Mouse (Mus musculus) embryonic facial prominence, embryonic 11.5 days (tissue): ENCODE results near the gene Olfr893. TPM values are rescaled to one million over a fixed set of nuclear protein-coding genes. Genes with fewer than 3 reads are reported as not detected.
"Not testable (repeated sequence)": the region's sequence is repeated elsewhere in the genome, so short reads cannot be mapped to it uniquely, and the experiment has no call there.

Experiments
- ATAC-seq: fragments of 200-750 bp; cut with Nextera tagmentation; replicated peaks from 2 replicates; pipeline ENCODE4 v1.8.0; 2017; ENCODE audit warnings: low read depth; ENCODE audit not compliant: insufficient number of reproducible peaks, low FRiP score, low TSS enrichment
- DNase-seq: peaks from one replicate; pipeline ENCODE4 v3.0.0-alpha.2; 2015; ENCODE audit warnings: low spot score
- H3K27ac ChIP-seq: fragments of 300-500 bp; sonication (generic); replicated peaks from 2 replicates; pipeline ENCODE4 v1.5.1; 2014; ENCODE audit warnings: mild to moderate bottlenecking, low read depth, low read length, control low read depth
- H3K27me3 ChIP-seq: fragments of 300-500 bp; sonication (generic); 2 replicates; pipeline ENCODE4 v1.6.1; 2014; ENCODE audit warnings: mild to moderate bottlenecking, low read length, moderate library complexity, mixed read lengths; ENCODE audit not compliant: control insufficient read depth, insufficient read depth
- H3K36me3 ChIP-seq: fragments of 300-500 bp; sonication (generic); replicated peaks from 2 replicates; pipeline ENCODE4 v1.6.1; 2014; ENCODE audit warnings: low read depth, mild to moderate bottlenecking, low read length, moderate library complexity, mixed read lengths; ENCODE audit not compliant: control insufficient read depth, insufficient read depth
- H3K4me1 ChIP-seq: fragments of 300-500 bp; sonication (generic); 2 replicates; pipeline ENCODE4 v1.6.1; 2014; ENCODE audit warnings: low read length, mixed read lengths; ENCODE audit not compliant: control insufficient read depth, insufficient read depth
- H3K4me2 ChIP-seq: fragments of 300-500 bp; sonication (generic); 2 replicates; pipeline ENCODE4 v1.6.1; 2014; ENCODE audit warnings: low read depth, mild to moderate bottlenecking, control low read depth, low read length, moderate library complexity
- H3K4me3 ChIP-seq: fragments of 300-500 bp; sonication (generic); 2 replicates; pipeline ENCODE4 v1.5.1; 2014; ENCODE audit warnings: low read depth, low read length, control low read depth
- H3K9ac ChIP-seq: fragments of 300-500 bp; sonication (generic); replicated peaks from 2 replicates; pipeline ENCODE4 v1.6.1; 2014; ENCODE audit warnings: mild to moderate bottlenecking, control low read depth, low read length
- H3K9me3 ChIP-seq: fragments of 300-500 bp; sonication (generic); replicated peaks from 2 replicates; pipeline ENCODE4 v1.6.1; 2016; ENCODE audit warnings: mild to moderate bottlenecking, low read length, inconsistent platforms, mixed read lengths; ENCODE audit not compliant: control insufficient read depth
- WGBS: fragments of 180-500 bp; shearing (Covaris S2); extraction: QIAGEN DNeasy Blood & Tissue Kit; methylation state at CpG from one replicate; pipeline ENCODE4 v1.1.7; 2014; 5-methylcytosine and 5-hydroxymethylcytosine counted together
- polyA plus RNA-seq: library from polyadenylated mRNA; unstranded; fragments of >200 nt; fragmentation: Nextera tagmentation; extraction: Ambion mirVana; gene quantifications from 2 replicates; pipeline ENCODE4 v1.2.1, GENCODE M21; 2014

Olfr893 gene
- not detected in 2 replicates for polyA plus RNA-seq

- Histone ChIP-seq H3K4me2 (no peak within 1 kb of the TSS), H3K27ac (no peak within 1 kb of the TSS), H3K4me3 (no peak within 1 kb of the TSS), H3K36me3 (no peaks in the 10 kb centered on the region), H3K9ac (no peak within 1 kb of the TSS), H3K27me3 (no peaks in the 10 kb centered on the region), H3K9me3 (no peaks in the 10 kb centered on the region), H3K4me1 (no peaks in the 10 kb centered on the region)
- ATAC-seq (no peak), DNase-seq (no peak)
- 86% methylated on average over 3 of the region's 3 CpGs for WGBS
Observed at GRCm38 (mm10) chr9:38208065-38208464, at the start of gene Olfr893. Gene Olfr893 (plus strand): TSS chr9:38208365.

- H3K36me3 ChIP-seq, ATAC-seq, DNase-seq, H3K9ac ChIP-seq, H3K4me1 ChIP-seq, H3K27ac ChIP-seq, H3K4me3 ChIP-seq, H3K4me2 ChIP-seq, H3K27me3 ChIP-seq, H3K9me3 ChIP-seq: not testable (repeated sequence)
- 56% methylated on average over 2 of the region's 2 CpGs for WGBS
Observed at GRCm38 (mm10) chr9:38168341-38168740, 39.8 kb upstream of the Olfr893 start.

- WGBS: 78% methylated on average over 1 of the region's 1 CpGs
- ATAC-seq: no peak
- no peaks in the 10 kb centered on the region for H3K9me3 ChIP-seq
- no peak for DNase-seq
- H3K27me3 ChIP-seq: no peaks in the 10 kb centered on the region
- H3K27ac ChIP-seq: no peak within 1 kb of the TSS
- no peaks in the 10 kb centered on the region for H3K36me3 ChIP-seq
- H3K9ac ChIP-seq: no peak within 1 kb of the TSS
- no peaks in the 10 kb centered on the region for H3K4me1 ChIP-seq
- no peak within 1 kb of the TSS for H3K4me3 ChIP-seq
- H3K4me2 ChIP-seq: no peak within 1 kb of the TSS
Observed at GRCm38 (mm10) chr9:38180721-38181120, 27.4 kb upstream of the Olfr893 start, which contains the start of gene Olfr891. Gene Olfr891 (minus strand): TSS chr9:38180821.

- H3K27me3 ChIP-seq: no peaks in the 10 kb centered on the region
- H3K9ac ChIP-seq: no peak within 1 kb of the TSS
- no peak within 1 kb of the TSS for H3K4me3 ChIP-seq
- no peaks in the 10 kb centered on the region for H3K36me3 ChIP-seq
- no peaks in the 10 kb centered on the region for H3K4me1 ChIP-seq
- no peak within 1 kb of the TSS for H3K4me2 ChIP-seq
- H3K27ac ChIP-seq: no peak within 1 kb of the TSS
- no peaks in the 10 kb centered on the region for H3K9me3 ChIP-seq
- ATAC-seq: no peak
- no peak for DNase-seq
Observed at GRCm38 (mm10) chr9:38217755-38218154, 9.6 kb downstream of the Olfr893 start, which contains the start of gene Olfr894. Gene Olfr894 (plus strand): TSS chr9:38218055.

- no peak for ATAC-seq
- H3K27me3 ChIP-seq: no peaks in the 10 kb centered on the region
- no peak within 1 kb of the TSS for H3K4me2 ChIP-seq
- no peak within 1 kb of the TSS for H3K4me3 ChIP-seq
- DNase-seq: no peak
- no peak within 1 kb of the TSS for H3K27ac ChIP-seq
- H3K4me1 ChIP-seq: no peaks in the 10 kb centered on the region
- no peak within 1 kb of the TSS for H3K9ac ChIP-seq
- H3K9me3 ChIP-seq: no peaks in the 10 kb centered on the region
- no peaks in the 10 kb centered on the region for H3K36me3 ChIP-seq
Observed at GRCm38 (mm10) chr9:38252474-38252873, 44.3 kb downstream of the Olfr893 start, which contains the start of gene Olfr143. Gene Olfr143 (plus strand): TSS chr9:38252774.

Other genes with a start within 250 kb of the Olfr893 start
- not detected in 2 replicates for gene Olfr881, start 216.5 kb upstream of the Olfr893 start, polyA plus RNA-seq
- not detected in 2 replicates for gene Olfr883, start 182.6 kb upstream of the Olfr893 start, polyA plus RNA-seq
- gene Olfr884, start 161.8 kb upstream of the Olfr893 start, polyA plus RNA-seq: not detected in 2 replicates
- not detected in 2 replicates for gene Olfr885, start 147.0 kb upstream of the Olfr893 start, polyA plus RNA-seq
- not detected in 2 replicates for gene Olfr887, start 124.3 kb upstream of the Olfr893 start, polyA plus RNA-seq
- gene Olfr888, start 100.2 kb upstream of the Olfr893 start, polyA plus RNA-seq: not detected in 2 replicates
- gene Olfr889, start 93.2 kb upstream of the Olfr893 start, polyA plus RNA-seq: 0.04 and 0.13 TPM in 2 replicates
- gene Olfr890, start 65.8 kb upstream of the Olfr893 start, polyA plus RNA-seq: not detected in 2 replicates
- not detected in 2 replicates for gene Olfr891, start 27.5 kb upstream of the Olfr893 start, polyA plus RNA-seq
- gene Olfr894, start 9.7 kb downstream of the Olfr893 start, polyA plus RNA-seq: not detected in 2 replicates
- not detected in 2 replicates for gene Olfr143, start 44.4 kb downstream of the Olfr893 start, polyA plus RNA-seq
- not detected in 2 replicates for gene Olfr895, start 59.5 kb downstream of the Olfr893 start, polyA plus RNA-seq
- not detected in 2 replicates for gene Olfr896-ps1, start 82.7 kb downstream of the Olfr893 start, polyA plus RNA-seq
- gene Olfr25, start 120.7 kb downstream of the Olfr893 start, polyA plus RNA-seq: not detected in 2 replicates
- not detected in 2 replicates for gene Olfr898, start 140.0 kb downstream of the Olfr893 start, polyA plus RNA-seq
- not detected in 2 replicates for gene Olfr250, start 158.5 kb downstream of the Olfr893 start, polyA plus RNA-seq
- not detected in 2 replicates for gene Olfr251, start 168.7 kb downstream of the Olfr893 start, polyA plus RNA-seq
- gene Olfr147, start 193.3 kb downstream of the Olfr893 start, polyA plus RNA-seq: not detected in 2 replicates
- gene Olfr901, start 221.1 kb downstream of the Olfr893 start, polyA plus RNA-seq: not detected in 2 replicates
- gene Olfr902, start 239.3 kb downstream of the Olfr893 start, polyA plus RNA-seq: not detected in 2 replicates